Mouse (Mus musculus) neural tube, embryonic 15.5 days (tissue): Measurements from ENCODE around the gene Gm10639. TPM values are rescaled to one million over a fixed set of nuclear protein-coding genes. Genes with fewer than 3 reads are reported as not detected.
"Not testable (repeated sequence)": the region's sequence is repeated elsewhere in the genome, so short reads cannot be mapped to it uniquely, and the experiment has no call there.

Source experiments
- ATAC-seq: fragments of 200-750 bp; cut with Nextera tagmentation; 2 replicates; pipeline ENCODE4 v1.8.0; 2017; ENCODE audit warnings: mild to moderate bottlenecking, moderate TSS enrichment, moderate library complexity; ENCODE audit not compliant: low FRiP score
- H3K27ac ChIP-seq: fragments of 300-500 bp; sonication (generic); replicated peaks from 2 replicates; pipeline ENCODE4 v1.5.1; 2015; ENCODE audit warnings: mild to moderate bottlenecking, inconsistent platforms
- H3K27me3 ChIP-seq: fragments of 300-500 bp; sonication (generic); replicated peaks from 2 replicates; pipeline ENCODE4 v1.6.1; 2015; ENCODE audit warnings: inconsistent platforms
- H3K36me3 ChIP-seq: fragments of 300-500 bp; sonication (generic); 2 replicates; pipeline ENCODE4 v1.6.1; 2015; ENCODE audit warnings: inconsistent platforms
- H3K4me1 ChIP-seq: fragments of 300-500 bp; sonication (generic); 2 replicates; pipeline ENCODE4 v1.6.1; 2015; ENCODE audit warnings: inconsistent platforms
- H3K4me2 ChIP-seq: fragments of 300-500 bp; sonication (generic); 2 replicates; pipeline ENCODE4 v1.6.1; 2015; ENCODE audit warnings: inconsistent platforms, mild to moderate bottlenecking, moderate library complexity
- H3K4me3 ChIP-seq: fragments of 300-500 bp; sonication (generic); replicated peaks from 2 replicates; pipeline ENCODE4 v1.5.1; 2015; ENCODE audit warnings: mild to moderate bottlenecking, inconsistent platforms
- H3K9ac ChIP-seq: fragments of 300-500 bp; sonication (generic); replicated peaks from 2 replicates; pipeline ENCODE4 v1.6.1; 2015; ENCODE audit warnings: mild to moderate bottlenecking, inconsistent platforms
- H3K9me3 ChIP-seq: fragments of 300-500 bp; sonication (generic); replicated peaks from 2 replicates; pipeline ENCODE4 v1.6.1; 2016; ENCODE audit warnings: inconsistent platforms
- WGBS: fragments of 180-500 bp; shearing (Covaris S2); methylation state at CpG from one replicate; pipeline ENCODE4 v1.1.7; 2015; ENCODE audit warnings: mixed read lengths; 5-methylcytosine and 5-hydroxymethylcytosine counted together
- polyA plus RNA-seq: library from polyadenylated mRNA; unstranded; fragments of >200 nt; fragmentation: Nextera tagmentation; extraction: Ambion mirVana; gene quantifications from 2 replicates; pipeline ENCODE4 v1.2.1, GENCODE M21; 2015

Gm10639 gene
- polyA plus RNA-seq, 1 experiment from 2014 or later = not detected

GRCm38 (mm10) chr9:78349141-78349540 is 59.4 kb downstream of the Gm10639 start:
- 79% methylated on average over 3 of the region's 3 CpGs for WGBS
- not testable (repeated sequence) for H3K9ac ChIP-seq, H3K36me3 ChIP-seq, ATAC-seq, H3K4me1 ChIP-seq, H3K27me3 ChIP-seq, H3K27ac ChIP-seq, H3K9me3 ChIP-seq, H3K4me3 ChIP-seq, H3K4me2 ChIP-seq

DNA sequence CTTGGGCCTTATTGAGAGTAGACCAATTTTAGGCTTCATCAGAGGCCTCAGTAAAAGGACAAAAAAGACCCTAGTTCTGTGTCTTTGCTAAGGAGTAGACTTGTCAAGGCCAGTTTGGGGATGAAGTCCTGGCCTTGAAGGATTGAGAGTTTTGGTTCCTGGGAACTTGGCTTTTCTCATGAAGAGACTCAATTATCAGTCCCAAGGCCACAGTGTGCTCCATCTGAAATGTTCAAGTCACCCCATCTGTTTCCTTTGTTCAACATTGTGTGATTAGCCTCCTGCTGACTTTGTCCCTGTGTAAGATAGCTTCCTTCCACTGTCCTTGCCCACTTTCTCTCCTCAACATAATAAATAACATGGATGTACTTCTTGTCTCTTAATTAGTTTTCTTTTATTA is 60.3 kb downstream of the Gm10639 start:
- not testable (repeated sequence) for H3K27ac ChIP-seq, H3K4me1 ChIP-seq, H3K9ac ChIP-seq, H3K4me2 ChIP-seq, H3K36me3 ChIP-seq, H3K4me3 ChIP-seq, ATAC-seq, H3K9me3 ChIP-seq, H3K27me3 ChIP-seq

DNA sequence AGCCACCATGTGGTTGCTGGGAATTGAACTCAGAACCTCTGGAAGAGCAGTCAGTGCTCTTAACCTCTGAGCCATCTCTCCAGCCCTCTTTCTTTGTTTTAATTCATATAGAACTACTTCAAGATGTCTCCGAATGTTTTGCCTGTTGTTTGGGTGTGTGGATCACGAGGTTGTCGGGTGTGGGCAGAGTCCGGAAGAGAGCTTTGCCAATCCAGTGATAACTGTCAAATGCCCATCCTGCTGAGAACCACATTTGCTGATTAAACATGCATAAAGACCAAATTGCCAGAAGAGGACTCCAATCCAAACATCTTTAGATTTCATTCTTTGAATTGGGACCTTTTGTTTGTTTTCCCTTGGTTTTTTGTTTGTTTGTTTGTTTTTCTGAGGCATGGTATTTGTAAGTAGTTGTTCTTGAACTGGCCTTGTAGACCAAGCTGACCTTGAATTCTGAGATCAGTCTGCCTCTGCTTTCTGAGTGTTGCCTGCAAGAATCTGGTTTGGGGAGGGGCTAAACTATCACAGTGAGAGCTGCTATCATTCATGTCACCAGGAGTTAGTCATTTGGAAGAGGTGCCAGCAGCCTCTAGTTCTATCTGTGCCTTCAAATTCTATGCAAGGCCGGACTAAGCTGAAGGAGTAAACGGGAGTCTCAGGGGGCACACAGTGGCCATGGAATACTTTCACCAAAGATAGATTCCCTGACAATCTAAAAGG is 61.9 kb downstream of the Gm10639 start:
- 86% methylated on average over 6 of the region's 6 CpGs for WGBS
- H3K4me2 ChIP-seq = no peak overlapping the region
- no peaks in the 10 kb centered on the region for H3K4me1 ChIP-seq
- no peak overlapping the region for H3K4me3 ChIP-seq
- no peak overlapping the region for H3K27ac ChIP-seq
- no peak overlapping the region for H3K9ac ChIP-seq
- H3K9me3 ChIP-seq = no peaks in the 10 kb centered on the region
- no peaks in the 10 kb centered on the region for H3K36me3 ChIP-seq
- ATAC-seq = no peak
- H3K27me3 ChIP-seq = no peaks in the 10 kb centered on the region

Other genes with a start within 250 kb of the Gm10639 start
- gene Gcm1, start 238.0 kb upstream of the Gm10639 start, polyA plus RNA-seq = not detected in 2 replicates
- 84.7 and 90.9 TPM in 2 replicates for gene Fbxo9, start 180.9 kb upstream of the Gm10639 start, polyA plus RNA-seq
- gene Ick, start 180.7 kb upstream of the Gm10639 start, polyA plus RNA-seq = 30.2 and 30.6 TPM in 2 replicates
- 38.4 and 40.5 TPM in 2 replicates for gene Gsta4, start 107.1 kb upstream of the Gm10639 start, polyA plus RNA-seq
- gene Gsta1, start 59.3 kb upstream of the Gm10639 start, polyA plus RNA-seq = 0.22 TPM in 1 of 2 replicates, not detected in the other
- not detected in 2 replicates for gene Gm3776, start 32.8 kb upstream of the Gm10639 start, polyA plus RNA-seq
- gene Omt2a, start 24.9 kb downstream of the Gm10639 start, polyA plus RNA-seq = not detected in 2 replicates
- gene Omt2b, start 37.7 kb downstream of the Gm10639 start, polyA plus RNA-seq = not detected in 2 replicates
- 0.82 TPM in 1 of 2 replicates, not detected in the other for gene Gsta2, start 65.9 kb downstream of the Gm10639 start, polyA plus RNA-seq
- 3.6 and 4.4 TPM in 2 replicates for gene Dppa5a, start 78.3 kb downstream of the Gm10639 start, polyA plus RNA-seq
- gene Ooep, start 88.8 kb downstream of the Gm10639 start, polyA plus RNA-seq = 3.8 and 4.4 TPM in 2 replicates
- 0.29 and 0.65 TPM in 2 replicates for gene Ddx43, start 105.9 kb downstream of the Gm10639 start, polyA plus RNA-seq
- gene Cgas, start 153.3 kb downstream of the Gm10639 start, polyA plus RNA-seq = 0.86 and 1.4 TPM in 2 replicates
- gene Mto1, start 158.3 kb downstream of the Gm10639 start, polyA plus RNA-seq = 30.0 and 30.1 TPM in 2 replicates
- gene Gm17324, start 158.9 kb downstream of the Gm10639 start, polyA plus RNA-seq = 2.6 and 3.0 TPM in 2 replicates
- gene Eef1a1, start 199.2 kb downstream of the Gm10639 start, polyA plus RNA-seq = 2,707 and 3,339 TPM in 2 replicates